Mouse (Mus musculus) cerebellum, adult 11 months (tissue): ENCODE results near the gene Fbxo31.

ENCODE experiments used
- DNase-seq: peaks from one replicate; pipeline ENCODE4 v3.0.0; 2022

Gene Fbxo31

DNA sequence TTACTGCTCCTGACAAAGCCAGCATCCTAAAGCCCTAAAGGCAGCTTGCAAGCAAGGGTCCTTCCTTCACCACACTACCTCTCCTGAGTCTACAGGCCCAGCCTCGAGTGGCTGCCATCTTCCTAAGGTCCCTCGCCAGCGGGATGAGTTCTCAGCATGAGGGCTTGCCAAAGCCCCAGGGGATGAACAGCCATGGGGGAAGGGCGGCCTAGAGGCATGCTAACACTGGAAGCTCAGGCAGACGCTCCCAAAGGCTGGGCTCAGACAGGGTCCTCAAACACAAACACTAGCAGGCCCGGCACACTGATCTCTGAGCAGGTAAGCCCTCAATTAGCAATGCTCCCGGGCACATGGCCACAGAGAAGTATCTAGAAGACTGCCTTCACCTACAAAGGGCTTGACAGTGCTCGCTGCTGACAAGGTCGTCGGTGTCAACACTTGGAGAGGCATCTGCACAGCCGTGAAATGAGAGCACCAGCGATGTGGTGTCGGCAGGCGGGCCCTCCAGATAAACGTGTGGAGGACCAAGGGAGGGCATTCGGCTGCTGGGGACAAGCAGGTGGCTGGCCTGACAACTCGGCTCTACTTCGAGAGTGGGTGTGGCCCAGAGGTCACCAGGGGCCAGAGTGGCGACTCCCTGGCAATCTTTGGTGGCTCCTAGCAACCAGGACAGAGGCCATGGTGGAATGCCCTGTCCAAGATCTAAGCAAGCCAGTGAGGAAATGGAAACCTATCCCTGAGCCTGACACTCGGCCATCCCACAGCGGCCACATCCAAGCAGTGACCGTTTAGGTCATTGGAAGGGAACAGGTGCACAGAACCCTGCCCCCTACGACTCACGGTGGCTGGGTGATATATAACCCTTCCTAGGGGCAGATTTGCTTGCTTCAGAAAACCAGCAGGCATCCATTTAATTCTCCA lies 27.3 kb downstream of the Fbxo31 start:
- no peak for DNase-seq

DNA sequence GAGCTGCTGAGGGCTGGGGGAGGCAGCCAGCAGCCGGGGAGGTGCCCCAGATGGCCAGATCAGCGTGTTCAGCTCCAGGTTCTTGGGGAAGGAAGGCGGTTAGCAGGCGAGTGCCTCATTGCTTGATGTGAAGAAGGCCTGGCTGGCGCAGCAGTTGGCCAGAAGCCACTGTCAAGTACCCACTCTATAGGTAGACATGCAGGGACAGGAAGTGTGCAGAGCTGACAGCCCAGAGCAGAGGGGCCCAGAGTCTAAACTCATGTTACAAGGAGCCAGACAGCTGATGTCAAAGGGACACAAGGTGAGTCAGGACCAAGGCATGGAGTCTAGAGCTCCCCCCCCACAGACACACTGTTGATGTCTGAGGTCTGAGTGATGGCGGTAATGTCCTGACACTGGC lies 28.6 kb downstream of the Fbxo31 start:
- no peak for DNase-seq

DNA sequence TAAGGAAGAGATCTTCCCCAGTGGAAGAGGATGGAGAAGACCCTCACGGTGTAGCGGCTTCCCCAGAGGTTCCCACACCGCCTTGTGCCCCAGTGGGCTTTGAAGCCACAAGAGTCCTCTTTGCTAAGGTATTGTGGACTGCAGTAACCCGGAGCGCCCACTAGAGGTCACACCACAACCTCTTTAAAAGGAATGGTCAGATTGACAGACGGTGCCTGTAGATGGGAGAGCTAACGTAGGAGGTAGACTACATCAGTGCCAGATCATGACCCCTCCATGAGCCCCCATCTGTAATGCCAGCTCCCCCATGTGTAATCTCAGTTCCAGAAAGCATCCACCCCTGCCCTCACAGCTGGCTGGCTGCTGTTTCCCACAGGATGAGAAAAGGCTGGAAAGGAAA lies 31.5 kb downstream of the Fbxo31 start:
- peak; percentile 71 for DNase-seq

DNA sequence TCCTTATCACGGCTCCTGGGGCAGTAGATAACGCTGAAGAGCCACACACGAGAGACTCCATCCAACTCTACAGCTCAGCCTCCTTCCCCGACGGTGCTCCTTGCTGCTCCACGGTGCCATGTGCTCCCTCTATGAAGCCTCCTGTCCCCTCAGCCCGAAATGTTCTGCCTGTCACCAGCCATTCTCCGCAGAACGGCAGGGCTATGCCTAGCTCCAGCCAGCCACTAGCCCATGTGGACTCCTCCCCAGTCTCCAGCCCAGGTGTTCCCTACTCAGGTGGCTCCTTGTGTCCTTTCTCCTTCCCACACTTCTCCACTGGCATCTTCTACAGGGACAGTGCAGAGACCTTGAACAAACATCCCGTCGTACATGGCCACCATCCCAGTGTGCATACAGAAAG lies 33.7 kb downstream of the Fbxo31 start:
- DNase-seq, result no peak

DNA sequence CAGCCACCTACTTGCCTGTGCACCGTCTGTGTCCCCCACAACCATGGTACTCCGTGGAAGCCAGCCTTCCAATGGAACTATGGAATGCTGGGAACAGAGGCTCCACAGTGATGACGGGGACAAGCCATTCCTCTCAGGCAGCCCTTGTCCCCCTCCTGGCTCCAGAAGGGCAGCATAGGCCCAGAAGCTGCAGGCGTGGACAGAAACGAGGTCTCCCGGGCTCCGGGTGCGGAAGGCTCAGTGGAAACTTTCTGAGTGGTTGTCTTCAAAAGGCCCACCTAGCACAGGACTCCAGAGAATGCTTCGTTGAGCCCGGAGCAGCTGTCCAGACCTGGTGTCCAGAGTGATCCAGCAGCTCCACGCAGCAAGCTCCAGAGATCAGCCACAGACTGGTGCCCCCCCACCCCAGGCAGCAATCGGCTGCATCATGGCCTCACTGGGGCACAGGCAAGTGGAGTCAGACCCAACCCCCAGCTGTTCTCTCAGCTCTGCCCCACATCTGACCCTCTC lies 34.3 kb downstream of the Fbxo31 start, which contains the start of gene 1700018B08Rik:
1700018B08Rik (minus strand) TSS at position 45 of the 510 bp plus-strand sequence.
- DNase-seq, result no peak

DNA sequence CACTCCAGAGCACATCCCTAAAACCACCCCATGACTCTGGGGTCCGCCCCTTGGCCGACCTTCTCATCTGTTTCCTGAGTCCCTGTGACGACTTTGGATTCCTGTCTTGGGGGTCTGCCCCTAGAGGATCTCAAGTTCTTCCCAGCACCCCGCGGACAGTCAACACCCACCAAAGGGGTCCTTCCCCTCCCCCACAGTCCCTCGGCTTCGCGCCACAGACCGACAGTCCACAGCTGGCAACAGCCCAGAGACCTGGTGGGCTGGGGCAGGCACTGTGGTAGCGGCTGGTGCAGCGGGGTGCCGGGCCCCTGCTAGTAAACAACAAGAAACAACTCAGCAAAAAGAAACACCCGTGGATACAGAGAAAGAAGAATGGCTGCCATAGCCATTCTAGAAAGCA lies 35.7 kb downstream of the Fbxo31 start:
- DNase-seq, result no peak

DNA sequence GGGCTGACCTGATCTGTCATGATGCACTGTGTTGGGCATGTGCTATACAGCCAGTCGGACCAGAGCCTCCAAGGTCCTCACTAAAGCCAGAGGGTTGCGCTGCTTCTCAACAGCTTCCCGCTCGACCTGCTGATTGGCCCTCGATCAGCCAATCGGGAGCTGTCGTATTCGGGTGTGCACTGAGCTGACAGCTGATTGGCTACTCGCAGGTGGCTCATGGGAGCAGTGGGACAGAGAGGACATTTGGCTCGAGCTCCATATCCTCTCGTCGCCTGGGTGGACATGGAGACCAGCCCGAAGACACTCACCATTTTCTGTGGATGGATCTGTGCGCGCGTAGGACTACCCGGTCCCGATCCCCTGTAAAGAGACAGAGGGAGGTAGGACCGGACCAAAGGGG lies 36.7 kb downstream of the Fbxo31 start:
- DNase-seq, result no peak

DNA sequence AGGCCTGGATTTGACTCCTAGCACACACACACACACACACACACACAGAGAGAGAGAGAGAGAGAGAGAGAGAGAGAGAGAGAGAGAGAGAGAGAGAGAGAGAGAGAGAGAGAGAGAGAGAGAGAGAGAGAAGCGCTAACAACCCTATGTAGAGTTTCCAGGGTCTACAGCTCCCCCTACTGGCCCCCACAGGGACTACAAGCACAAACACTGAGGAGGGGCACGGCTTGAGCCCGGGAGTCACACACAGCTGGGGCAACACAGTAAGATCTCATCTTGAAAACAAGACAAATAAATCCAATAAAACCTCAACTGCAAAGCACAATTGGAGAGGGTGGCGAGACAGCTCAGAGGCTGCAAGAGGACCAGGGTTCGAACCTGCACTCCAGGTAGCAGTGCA lies 46.2 kb downstream of the Fbxo31 start:
- DNase-seq, result no peak

DNA sequence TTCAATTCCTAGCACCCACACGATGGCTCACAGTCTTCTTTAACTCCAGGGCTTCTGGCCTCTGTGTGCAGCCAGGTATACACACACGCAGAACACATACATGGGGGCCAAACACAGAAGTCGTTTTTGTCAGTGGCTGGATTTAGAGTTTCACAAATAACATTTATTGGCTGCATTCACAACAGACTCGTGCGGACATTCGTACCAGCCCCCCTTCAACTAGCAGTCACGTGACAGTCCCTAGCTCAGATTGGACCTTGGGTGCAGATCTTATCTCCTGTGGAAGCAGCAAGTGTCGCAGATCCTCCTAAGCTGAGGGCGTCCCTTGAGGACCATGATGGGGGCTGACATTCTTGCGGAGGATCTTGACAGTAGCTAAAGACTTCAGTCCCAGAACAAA lies 48.0 kb downstream of the Fbxo31 start:
- DNase-seq, result no peak

DNA sequence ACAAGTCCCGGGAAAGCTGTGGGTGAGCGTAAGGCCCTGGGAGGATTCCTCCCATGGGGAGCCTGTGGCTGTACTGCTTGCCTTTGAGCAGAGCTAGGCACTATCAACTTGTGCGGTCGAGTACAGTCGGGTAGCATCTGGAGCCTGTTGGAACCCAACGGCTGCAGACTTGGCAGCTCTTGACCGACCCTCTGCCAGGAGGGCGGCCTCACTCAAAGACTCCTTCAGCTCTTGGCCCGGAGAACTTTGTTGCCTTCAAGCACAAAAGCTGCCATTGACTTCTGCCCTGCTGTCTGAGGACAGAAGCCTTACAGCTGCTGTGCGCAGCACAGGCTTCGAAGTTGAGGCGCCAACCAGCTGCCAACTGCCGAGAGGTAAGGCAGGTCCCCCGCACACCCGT lies 49.8 kb downstream of the Fbxo31 start:
- DNase-seq, result no peak

DNA sequence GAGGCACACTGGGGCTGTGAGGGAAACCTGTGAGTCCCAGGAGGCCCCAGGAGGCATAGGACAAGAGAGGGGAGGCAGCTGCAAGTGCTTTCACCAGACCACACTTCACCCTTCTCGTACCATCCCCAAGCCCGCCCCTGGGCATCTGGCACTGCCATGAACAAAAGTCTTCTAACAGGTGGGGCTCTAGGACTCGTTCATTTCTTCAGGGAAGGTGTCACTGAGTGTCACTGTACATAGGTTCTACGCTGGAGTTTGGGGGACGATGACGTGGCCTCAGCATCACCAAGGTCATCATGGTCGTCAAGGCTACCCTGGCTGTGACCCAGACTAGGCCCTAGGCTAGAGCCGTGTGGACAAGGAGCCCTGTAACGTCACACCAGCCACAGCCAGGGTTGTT lies 50.9 kb downstream of the Fbxo31 start:
- no peak for DNase-seq

DNA sequence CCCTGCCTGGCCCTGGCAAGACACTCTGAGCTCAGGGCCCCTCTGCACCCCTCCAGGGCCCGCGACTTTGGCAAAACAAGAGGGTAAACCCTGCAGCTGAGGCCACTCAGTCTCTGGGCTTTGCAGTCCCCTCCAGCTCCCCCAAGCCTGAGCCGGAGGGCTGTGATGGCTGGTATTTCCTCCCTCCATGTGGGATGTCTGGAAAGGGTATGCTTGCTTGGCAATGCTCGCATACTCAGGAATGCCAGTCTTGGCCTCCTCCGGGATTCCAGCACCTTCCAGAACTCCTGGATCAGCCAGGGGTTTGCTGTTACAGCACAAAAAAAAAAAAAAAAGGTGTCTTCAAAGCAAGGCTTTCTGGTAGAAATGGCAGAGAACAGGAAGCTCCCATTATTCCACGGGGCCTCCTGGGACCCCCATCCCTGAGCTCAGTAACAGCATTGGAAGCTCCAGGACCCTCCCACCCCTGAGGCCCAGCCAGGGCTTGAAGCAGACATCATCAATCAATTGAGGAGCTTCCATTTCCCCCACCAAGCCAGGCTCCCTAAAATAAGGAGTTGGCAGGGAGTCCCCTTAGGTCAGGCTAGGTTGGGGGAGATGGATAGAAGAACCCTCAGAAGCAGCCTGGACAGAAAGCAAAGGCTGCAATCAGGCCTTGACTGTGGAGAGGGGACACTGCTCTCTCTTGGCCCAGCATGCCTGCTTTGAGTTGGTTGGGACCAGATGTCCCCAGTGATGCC lies 51.6 kb downstream of the Fbxo31 start:
- no peak for DNase-seq

DNA sequence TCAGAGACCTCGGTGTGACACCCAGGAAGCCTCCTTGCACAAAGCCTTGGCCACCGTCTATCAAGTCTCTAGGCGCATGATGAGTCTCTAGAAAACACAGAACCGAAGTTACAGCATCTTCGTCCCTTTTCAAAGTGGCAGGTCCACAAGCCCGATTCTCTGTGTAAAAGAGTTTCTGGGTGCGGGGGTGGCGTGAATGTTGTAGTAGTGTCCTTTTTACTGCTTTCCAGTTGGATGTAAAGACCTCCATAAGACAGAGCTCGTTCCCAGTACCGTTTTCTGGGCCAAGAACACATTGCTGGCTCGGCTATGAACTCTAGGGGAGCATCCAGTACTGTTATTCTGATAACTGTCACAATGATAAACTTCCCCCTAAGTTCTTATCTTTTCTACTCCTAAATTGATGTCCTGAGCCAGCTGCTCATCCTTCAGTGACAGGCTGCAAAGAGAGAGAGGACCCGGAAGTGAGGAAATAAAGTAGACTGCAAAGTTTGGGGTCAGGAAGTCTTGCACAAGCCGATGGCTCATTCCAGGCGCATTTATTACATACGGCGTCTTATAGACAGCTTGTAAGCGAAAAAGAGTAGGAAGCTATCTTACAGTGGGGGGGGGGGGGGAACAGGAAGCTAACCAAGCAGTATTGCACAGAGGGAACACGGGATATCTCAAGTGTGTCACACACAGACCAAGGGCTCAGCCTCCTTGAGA lies 53.3 kb downstream of the Fbxo31 start:
- DNase-seq, result no peak

DNA sequence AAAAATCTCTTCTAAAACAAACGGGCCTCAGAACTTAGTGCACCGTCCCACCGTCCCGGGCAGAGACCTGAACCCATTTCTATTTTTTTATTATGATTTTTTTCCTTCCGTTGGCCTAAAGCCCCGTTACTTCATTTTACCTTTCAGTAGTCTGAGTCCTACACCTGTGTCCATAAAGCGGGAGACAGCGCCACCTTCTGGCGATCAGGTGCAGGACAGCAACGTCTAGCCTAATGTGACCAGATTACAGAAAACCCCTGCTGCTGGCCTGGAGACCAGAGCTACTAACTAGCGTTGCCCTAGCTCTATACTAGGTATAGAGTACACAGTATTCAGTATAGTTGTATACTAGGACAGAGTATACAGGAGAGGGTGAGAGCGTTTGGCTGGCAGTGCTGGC lies 65.2 kb downstream of the Fbxo31 start:
- peak; percentile 73 for DNase-seq

DNA sequence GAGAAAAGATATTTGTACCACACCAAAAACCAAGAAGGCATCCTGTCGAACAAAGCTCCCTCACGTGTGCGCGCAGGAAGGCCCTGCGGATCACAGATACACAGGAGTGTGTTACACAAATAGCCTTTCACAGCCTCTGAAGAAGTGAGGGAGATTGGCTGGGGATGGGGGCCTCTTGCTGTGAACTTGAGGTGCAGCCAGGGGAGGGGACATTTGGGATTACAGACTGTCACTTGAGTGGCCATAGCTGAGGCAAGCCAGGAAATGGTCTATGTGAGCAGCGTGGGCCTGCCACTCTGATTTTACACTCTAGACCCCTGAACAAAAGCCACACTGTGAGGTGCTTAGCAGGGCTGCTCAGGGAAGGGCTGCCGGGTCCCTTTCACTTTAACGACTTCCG lies 66.9 kb downstream of the Fbxo31 start:
- no peak for DNase-seq
